ENCODE assay signal across 9 mouse cellular contexts in the genomic region with DNA sequence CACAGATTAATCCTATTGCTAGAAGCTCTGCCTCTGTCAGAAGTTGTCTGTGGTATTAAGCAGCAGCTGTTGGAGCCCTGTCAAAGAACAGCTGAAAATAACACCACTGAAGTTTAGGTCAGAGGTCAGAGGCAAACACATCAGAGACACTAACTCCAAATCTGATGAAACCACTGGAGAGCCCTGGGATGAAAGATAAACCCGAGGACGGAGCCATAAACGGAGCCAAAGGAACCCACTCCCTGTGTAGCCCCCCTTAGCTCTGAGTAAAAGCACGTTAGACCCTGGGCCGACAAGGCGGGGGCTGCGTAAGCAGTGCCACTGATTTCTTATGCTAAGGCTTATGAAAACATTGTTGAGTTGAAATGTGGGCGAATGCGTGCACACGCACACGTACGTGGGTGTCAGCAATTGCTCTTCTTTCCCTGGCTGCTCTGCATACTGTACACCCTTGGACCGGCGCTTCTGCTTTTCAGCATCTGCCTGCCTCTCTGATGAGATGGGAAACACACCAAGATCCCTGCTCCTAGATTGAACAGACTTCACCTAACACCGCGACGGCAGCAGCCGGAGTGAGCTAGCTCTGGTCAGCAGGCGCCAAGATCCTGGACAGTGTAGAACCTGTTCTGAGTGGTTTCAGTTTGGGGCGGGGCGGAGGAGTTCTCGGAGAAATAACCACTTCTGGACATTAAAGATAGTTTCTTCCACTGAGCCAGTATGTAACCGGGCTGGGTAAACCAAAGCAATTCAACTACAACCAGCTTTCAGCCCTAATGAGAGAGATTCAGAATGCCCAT. TPM values are rescaled to one million over a fixed set of nuclear protein-coding genes. Genes with fewer than 3 reads are reported as not detected.
DNase-seq lines count a peak whose midpoint lies in the region; ATAC-seq and TF ChIP-seq lines count a peak whose summit lies in the region.
"Had no signal": no experiment of that assay in that cellular context is flagged by ENCODE, and none has a peak within 500 bp of the region (broad histone marks: within the 10 kb centered on the region; RNA-seq: fewer than 3 reads in every experiment).

No protein-coding gene starts in this region.

- DNase-seq in left cerebral cortex, adult 2 months (ENCODE audit: extremely low spot score in 1 of 2, low spot score in 2 of 2), result peak; percentile 18 to 27
- DNase-seq in left cerebral cortex, adult 11 months (ENCODE audit: low spot score), result no peak
- no peak for DNase-seq in forebrain, postnatal 0 days
- no peak for DNase-seq in hindbrain, embryonic 14.5 days (ENCODE audit: low spot score)
- peak; percentile 31 to 37 for DNase-seq in left cerebral cortex, adult 8-10 months (ENCODE audit: low spot score in 2 of 2)
- peak; percentile 76 for DNase-seq in lung, postnatal 36 days
- DNase-seq in stomach, postnatal 0 days (ENCODE audit: low spot score), result peak; percentile 75
- DNase-seq in thymus, postnatal 10 days (ENCODE audit: low spot score in 2 of 2), result no peak

- H3K36me3 ChIP-seq in forebrain, postnatal 0 days (ENCODE audit: insufficient read depth), result no peaks in the 10 kb centered on the region
- no peaks in the 10 kb centered on the region for H3K36me3 ChIP-seq in hindbrain, embryonic 14.5 days (replicated peaks; ENCODE audit: control insufficient read depth, insufficient read depth)
- H3K36me3 ChIP-seq in stomach, postnatal 0 days (ENCODE audit: control insufficient read depth, insufficient read depth, low read length), result no peaks in the 10 kb centered on the region
- H3K36me3 ChIP-seq: G1E had no signal

- peak overlapping the region; percentile 38 for H3K4me3 ChIP-seq in left cerebral cortex, adult 2 months
- H3K4me3 ChIP-seq in forebrain, postnatal 0 days (ENCODE audit: low read depth, low read length), result 0 out of 2 replicates have a peak overlapping the region, but pooled peaks have one; percentile 11
- no peak overlapping the region for H3K4me3 ChIP-seq in hindbrain, embryonic 14.5 days (replicated peaks; ENCODE audit: low read length)
- H3K4me3 ChIP-seq in stomach, postnatal 0 days (ENCODE audit: low read depth, low read length), result peak overlapping the region; percentile 27

- no peaks in the 10 kb centered on the region for H3K27me3 ChIP-seq in forebrain, postnatal 0 days (ENCODE audit: insufficient read depth, low read length)
- 0 out of 2 replicates have a peak, but pooled peaks cover 3% of the 10 kb centered on the region for H3K27me3 ChIP-seq in hindbrain, embryonic 14.5 days (ENCODE audit: control insufficient read depth, insufficient read depth, low read length)
- H3K27me3 ChIP-seq in stomach, postnatal 0 days (ENCODE audit: control insufficient read depth, insufficient read depth, low read length), result no peaks in the 10 kb centered on the region

- no peak for TF ChIP-seq EP300 in stomach, postnatal 0 days (optimal IDR thresholded peaks at IDR 0.05)

- no peak for TF ChIP-seq CTCF in left cerebral cortex, adult 2 months (IDR thresholded peaks at IDR 0.05)
- no peak for TF ChIP-seq CTCF in forebrain, postnatal 0 days (IDR thresholded peaks at IDR 0.05; ENCODE audit: low read depth)
- TF ChIP-seq CTCF in stomach, postnatal 0 days (IDR thresholded peaks at IDR 0.05; ENCODE audit: low read depth), result no peak

- intact Hi-C loops in left cerebral cortex, adult 2 months (cut with DNase I), result no loop called here

- H3K27ac ChIP-seq in left cerebral cortex, adult 2 months, result peak overlapping the region; percentile 86
- H3K27ac ChIP-seq in forebrain, postnatal 0 days (ENCODE audit: low read depth, low read length), result no peak overlapping the region; the same call in 1 of the 2 replicates
- H3K27ac ChIP-seq in hindbrain, embryonic 14.5 days, result peak overlapping the region; percentile 7; the same call in 1 of the 2 replicates
- H3K27ac ChIP-seq in stomach, postnatal 0 days (replicated peaks), result peak overlapping the region; percentile 78

- H3K9me3 ChIP-seq in forebrain, postnatal 0 days (ENCODE audit: low read length), result no peaks in the 10 kb centered on the region
- no peaks in the 10 kb centered on the region for H3K9me3 ChIP-seq in hindbrain, embryonic 14.5 days (ENCODE audit: control insufficient read depth, low read length)
- H3K9me3 ChIP-seq in stomach, postnatal 0 days (ENCODE audit: control insufficient read depth, low read length), result no peaks in the 10 kb centered on the region

- no peak overlapping the region for H3K9ac ChIP-seq in forebrain, postnatal 0 days
- H3K9ac ChIP-seq in hindbrain, embryonic 14.5 days, result no peak overlapping the region
- peak overlapping the region; percentile 48 for H3K9ac ChIP-seq in stomach, postnatal 0 days (ENCODE audit: low read length)

- H3K4me1 ChIP-seq in forebrain, postnatal 0 days (ENCODE audit: insufficient read depth), result no peaks in the 10 kb centered on the region
- H3K4me1 ChIP-seq in hindbrain, embryonic 14.5 days (replicated peaks; ENCODE audit: control insufficient read depth, insufficient read depth, low read length), result peaks cover 20% of the 10 kb centered on the region
- H3K4me1 ChIP-seq in stomach, postnatal 0 days (replicated peaks; ENCODE audit: control insufficient read depth, insufficient read depth), result peaks cover 2% of the 10 kb centered on the region; the same call in 1 of the 2 replicates

- peak; percentile 45 for ATAC-seq in forebrain, postnatal 0 days
- peak; percentile 28; the same call in 1 of the 2 replicates for ATAC-seq in hindbrain, embryonic 14.5 days (ENCODE audit: low FRiP score)
- peak; percentile 80 for ATAC-seq in stomach, postnatal 0 days (ENCODE audit: low FRiP score, low TSS enrichment)

- 32% methylated on average over 23 of the region's 23 CpGs for WGBS in forebrain, postnatal 0 days
- 53% methylated on average over 23 of the region's 23 CpGs for WGBS in hindbrain, embryonic 14.5 days
- WGBS in stomach, postnatal 0 days, result 18% methylated on average over 23 of the region's 23 CpGs

- H3K4me2 ChIP-seq in forebrain, postnatal 0 days (ENCODE audit: low read depth), result peak overlapping the region; percentile 40
- peak overlapping the region; percentile 27 for H3K4me2 ChIP-seq in hindbrain, embryonic 14.5 days (replicated peaks)
- H3K4me2 ChIP-seq in stomach, postnatal 0 days (replicated peaks; ENCODE audit: low read depth), result peak overlapping the region; percentile 50

RNA-seq across cellular contexts. Expression of a gene that starts 1.2 kb away (rescaled TPM):
- total RNA-seq in left cerebral cortex, adult 2 months (2021), result 10 to 100 TPM; 18.5 to 28.2 TPM
- total RNA-seq in forebrain, postnatal 0 days (2014; rRNA removed), result 11.3 and 18.6 TPM in 2 replicates
- polyA plus RNA-seq in forebrain, postnatal 0 days (2015; fragmentation: Nextera tagmentation; extraction: Ambion mirVana), result 5.0 and 7.3 TPM in 2 replicates
- polyA plus RNA-seq in hindbrain, embryonic 14.5 days (2014; fragmentation: Nextera tagmentation; extraction: Ambion mirVana), result 8.6 and 10.7 TPM in 2 replicates
- 10 to 100 TPM; 19.5 to 27.3 (median 21.1) TPM for total RNA-seq in left cerebral cortex, adult 8-10 months (2022)
- 5.6 and 6.7 TPM in 2 replicates for polyA plus RNA-seq in stomach, postnatal 0 days (2015; fragmentation: Nextera tagmentation; extraction: Ambion mirVana)
- polyA plus RNA-seq: G1E had no signal

Comparison
In these comparisons a context has a peak if more than half of its experiments do, and no peak if none do; other contexts are left out.
1. DNase-seq: peak in left cerebral cortex, adult 2 months (2 of 2), left cerebral cortex, adult 8-10 months (2 of 2), lung, postnatal 36 days (single experiment) and stomach, postnatal 0 days (single experiment); none in left cerebral cortex, adult 11 months (single experiment), forebrain, postnatal 0 days (single experiment), hindbrain, embryonic 14.5 days (single experiment) and thymus, postnatal 10 days (0 of 2).
2. ATAC-seq: peak in every context shown above with its lines; median percentile 80 in stomach, postnatal 0 days; 45 in forebrain, postnatal 0 days; 28 in hindbrain, embryonic 14.5 days.
3. Peak in every context shown above with its lines, with median percentiles within 50 percentile points of each other: H3K4me2 ChIP-seq.